Mouse (Mus musculus): ENCODE measurements around the gene Lcp2. TPM values are rescaled to one million over a fixed set of nuclear protein-coding genes. Genes with fewer than 3 reads are reported as not detected.

The Lcp2 gene
- polyA plus RNA-seq, 1 experiment from 2014 or later: 9.8 TPM

DNA sequence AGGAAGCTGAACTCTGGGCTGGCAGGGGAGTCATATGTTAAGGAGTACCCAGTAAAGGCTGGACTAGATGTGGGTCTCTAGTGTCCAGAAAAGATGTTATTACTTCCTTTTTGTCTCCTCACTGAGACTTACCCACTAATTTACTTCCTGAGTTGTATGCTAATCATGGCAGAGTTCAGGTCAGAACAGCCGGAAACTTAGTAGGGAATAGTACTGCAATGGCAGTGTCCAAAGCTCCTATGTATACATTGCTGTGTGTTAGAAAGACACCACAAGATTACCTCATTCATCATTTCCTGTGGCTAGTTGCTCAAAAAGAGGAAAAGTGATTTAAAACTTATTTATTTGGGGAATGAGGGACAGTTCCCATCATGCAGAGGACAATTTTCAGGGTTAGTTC, 21.6 kb upstream of the Lcp2 start:
- H3K27ac ChIP-seq (ENCODE audit: low read depth): no peak overlapping the region
- WGBS (ENCODE audit: insufficient replicate concordance): 71% methylated on average over 1 of the region's 1 CpGs
- no peak overlapping the region for H3K9ac ChIP-seq (replicated peaks)

DNA sequence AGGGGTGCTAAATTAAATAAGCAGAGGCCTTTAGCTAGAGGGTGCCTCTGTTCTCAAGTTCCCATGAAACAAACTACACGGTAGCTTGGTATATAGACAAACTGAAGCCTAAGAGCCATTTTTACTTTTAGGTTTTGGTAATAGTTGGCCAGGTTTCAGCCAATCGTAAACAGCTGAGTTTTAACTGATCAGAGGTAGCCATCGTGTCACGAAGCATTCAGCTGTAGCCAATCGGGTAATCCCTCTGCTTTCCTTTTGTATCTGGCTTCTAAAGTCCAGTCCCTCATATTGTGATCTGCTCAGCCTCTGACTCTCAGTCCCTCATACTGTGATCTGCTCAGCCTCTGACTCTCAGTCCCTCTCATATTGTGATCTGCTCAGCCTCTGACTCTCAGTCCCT, 17.1 kb upstream of the Lcp2 start:
- 79% methylated on average over 5 of the region's 5 CpGs for WGBS (ENCODE audit: insufficient replicate concordance)
- peaks cover 7% of the 10 kb centered on the region; the same call in 1 of the 2 replicates for H3K4me1 ChIP-seq (ENCODE audit: insufficient read depth)
- DNase-seq (no peak), ATAC-seq (no peak)
- no peak overlapping the region for H3K27ac ChIP-seq (ENCODE audit: low read depth)
- H3K9ac ChIP-seq (replicated peaks): no peak overlapping the region
- H3K27me3 ChIP-seq (ENCODE audit: insufficient read depth, low read length): no peaks in the 10 kb centered on the region
- H3K4me2 ChIP-seq (ENCODE audit: low read depth, low read length): no peak overlapping the region
- H3K36me3 ChIP-seq (replicated peaks; ENCODE audit: insufficient read depth, low read length): no peaks in the 10 kb centered on the region
- H3K4me3 ChIP-seq (ENCODE audit: low read depth, low read length): no peak overlapping the region
- no peak for TF ChIP-seq EP300 (IDR thresholded peaks at IDR 0.05; ENCODE audit: low read depth)
- TF ChIP-seq CTCF (IDR thresholded peaks at IDR 0.05; ENCODE audit: low read depth): no peak
- H3K9me3 ChIP-seq (ENCODE audit: low read length): no peaks in the 10 kb centered on the region

More for the DNA sequence above, 21.6 kb upstream of the Lcp2 start:
- H3K9me3 ChIP-seq (ENCODE audit: low read length): no peaks in the 10 kb centered on the region
- no peaks in the 10 kb centered on the region for H3K27me3 ChIP-seq (ENCODE audit: insufficient read depth, low read length)
- no peak for ATAC-seq
- no peak overlapping the region for H3K4me3 ChIP-seq (ENCODE audit: low read depth, low read length)
- H3K36me3 ChIP-seq (replicated peaks; ENCODE audit: insufficient read depth, low read length): no peaks in the 10 kb centered on the region
- DNase-seq: no peak
- H3K4me1 ChIP-seq (ENCODE audit: insufficient read depth): no peaks in the 10 kb centered on the region
- no peak for TF ChIP-seq CTCF (IDR thresholded peaks at IDR 0.05; ENCODE audit: low read depth)
- TF ChIP-seq EP300 (IDR thresholded peaks at IDR 0.05; ENCODE audit: low read depth): no peak
- H3K4me2 ChIP-seq (ENCODE audit: low read depth, low read length): no peak overlapping the region

DNA sequence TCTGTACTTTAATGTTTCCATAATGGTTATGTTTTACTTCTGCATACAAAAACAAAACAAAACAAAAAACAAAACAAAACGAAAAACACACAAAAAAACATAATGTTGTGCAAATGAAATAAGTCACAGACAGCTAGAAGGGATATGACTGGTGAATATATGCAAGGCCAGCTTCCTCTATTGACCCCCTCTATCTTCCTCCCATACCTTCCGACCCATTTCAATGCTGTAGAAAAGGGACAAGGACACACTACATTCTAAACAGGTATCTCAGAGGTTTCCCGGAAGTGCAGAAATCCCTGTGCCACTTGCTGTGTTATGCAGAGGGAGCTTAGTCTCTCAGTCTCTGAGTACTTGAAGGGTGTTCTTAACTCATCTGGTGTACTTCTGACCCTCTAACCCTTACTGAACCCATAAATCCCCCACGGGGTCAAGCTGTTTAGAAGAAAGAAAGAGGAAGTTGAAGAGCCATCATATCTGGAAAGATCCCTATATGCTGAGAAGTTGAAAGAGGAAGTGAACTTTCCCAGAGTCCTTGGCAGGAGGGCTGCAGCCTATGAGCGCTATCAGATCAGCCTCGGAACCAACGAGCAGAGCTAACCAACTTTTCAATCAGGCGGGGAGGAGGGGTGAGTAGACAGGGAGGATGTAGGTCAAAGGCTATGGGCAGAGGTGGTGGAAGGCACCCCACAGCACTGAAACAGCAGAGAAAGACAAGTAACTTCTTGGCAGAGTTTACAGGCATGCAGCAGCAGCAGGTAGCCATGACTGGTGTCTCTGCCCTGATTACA, 15.5 kb upstream of the Lcp2 start:
- 25% methylated on average over 8 of the region's 8 CpGs for WGBS (ENCODE audit: insufficient replicate concordance)
- Histone ChIP-seq H3K4me2 (ENCODE audit: low read depth, low read length) (peak overlapping the region; percentile 48; the same call in 1 of the 2 replicates), H3K4me1 (ENCODE audit: insufficient read depth) (peaks cover 7% of the 10 kb centered on the region; the same call in 1 of the 2 replicates), H3K27me3 (ENCODE audit: insufficient read depth, low read length) (no peaks in the 10 kb centered on the region), H3K27ac (ENCODE audit: low read depth) (0 out of 2 replicates have a peak overlapping the region, but pooled peaks have one; percentile 41), H3K36me3 (replicated peaks; ENCODE audit: insufficient read depth, low read length) (no peaks in the 10 kb centered on the region), H3K9me3 (ENCODE audit: low read length) (no peaks in the 10 kb centered on the region), H3K9ac (replicated peaks) (no peak overlapping the region), H3K4me3 (ENCODE audit: low read depth, low read length) (no peak overlapping the region)
- ATAC-seq: peak; percentile 85
- TF ChIP-seq EP300 (IDR thresholded peaks at IDR 0.05; ENCODE audit: low read depth) (no peak), CTCF (IDR thresholded peaks at IDR 0.05; ENCODE audit: low read depth) (no peak)
- DNase-seq: peak; percentile 44

- DNase-seq (no peak), ATAC-seq (peak; percentile 24; the same call in 1 of the 2 replicates)
- Histone ChIP-seq H3K27me3 (ENCODE audit: insufficient read depth, low read length) (no peaks in the 10 kb centered on the region), H3K36me3 (replicated peaks; ENCODE audit: insufficient read depth, low read length) (no peaks in the 10 kb centered on the region), H3K9ac (replicated peaks) (no peak overlapping the region), H3K27ac (ENCODE audit: low read depth) (peak overlapping the region; percentile 30; the same call in 1 of the 2 replicates), H3K9me3 (ENCODE audit: low read length) (no peaks in the 10 kb centered on the region), H3K4me1 (ENCODE audit: insufficient read depth) (peaks cover 7% of the 10 kb centered on the region; the same call in 1 of the 2 replicates), H3K4me2 (ENCODE audit: low read depth, low read length) (no peak overlapping the region), H3K4me3 (ENCODE audit: low read depth, low read length) (no peak overlapping the region)
- 56% methylated on average over 5 of the region's 5 CpGs for WGBS (ENCODE audit: insufficient replicate concordance)
- TF ChIP-seq EP300 (IDR thresholded peaks at IDR 0.05; ENCODE audit: low read depth): no peak
- no peak for TF ChIP-seq CTCF (IDR thresholded peaks at IDR 0.05; ENCODE audit: low read depth)
Measured at GRCm38 (mm10) chr11:34034008-34034505, 12.7 kb upstream of the Lcp2 start.

GRCm38 (mm10) chr11:34034794-34035193, 11.9 kb upstream of the Lcp2 start:
- Histone ChIP-seq H3K27ac (ENCODE audit: low read depth) (no peak overlapping the region), H3K4me2 (ENCODE audit: low read depth, low read length) (no peak overlapping the region), H3K9ac (replicated peaks) (no peak overlapping the region), H3K27me3 (ENCODE audit: insufficient read depth, low read length) (no peaks in the 10 kb centered on the region), H3K36me3 (replicated peaks; ENCODE audit: insufficient read depth, low read length) (no peaks in the 10 kb centered on the region), H3K4me3 (ENCODE audit: low read depth, low read length) (no peak overlapping the region), H3K4me1 (ENCODE audit: insufficient read depth) (peaks cover 7% of the 10 kb centered on the region; the same call in 1 of the 2 replicates), H3K9me3 (ENCODE audit: low read length) (no peaks in the 10 kb centered on the region)
- no peak for ATAC-seq
- DNase-seq: no peak
- 73% methylated on average over 2 of the region's 2 CpGs for WGBS (ENCODE audit: insufficient replicate concordance)
- TF ChIP-seq CTCF (IDR thresholded peaks at IDR 0.05; ENCODE audit: low read depth) (no peak), EP300 (IDR thresholded peaks at IDR 0.05; ENCODE audit: low read depth) (no peak)

DNA sequence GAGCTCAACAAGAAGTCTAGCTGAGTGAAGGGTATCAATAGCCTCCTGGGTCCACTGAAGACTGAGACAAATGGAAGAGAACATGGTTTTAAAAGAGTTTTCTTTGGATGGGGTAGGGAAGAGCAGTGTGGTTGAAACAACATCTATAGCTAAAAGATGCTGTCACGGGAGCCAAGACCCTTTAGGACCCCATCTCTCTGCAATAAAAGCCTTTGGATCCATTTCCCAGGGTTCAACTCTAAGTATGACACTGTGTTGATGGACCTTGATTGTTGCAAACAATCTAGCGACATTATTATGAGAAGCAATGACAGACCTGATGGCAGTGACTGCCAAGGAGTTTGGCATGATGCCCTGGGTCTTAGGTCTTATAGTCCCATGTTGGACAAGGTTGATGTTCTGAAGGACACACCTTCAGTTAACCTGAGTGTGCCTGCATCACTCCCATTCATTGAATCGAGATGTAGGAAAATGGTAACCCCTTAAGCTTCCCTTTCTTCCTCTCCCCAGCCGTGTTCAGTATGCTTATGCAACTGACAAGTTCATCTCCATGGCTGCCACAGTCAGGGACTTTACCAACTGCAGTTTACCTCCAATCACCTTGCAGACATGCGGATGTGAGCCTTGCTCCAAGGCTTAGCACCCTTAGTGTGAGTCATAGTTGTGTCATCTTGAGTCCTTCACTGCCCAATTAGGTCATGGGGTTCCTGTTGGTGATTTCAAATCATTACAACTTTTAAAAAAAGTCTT, 10.6 kb upstream of the Lcp2 start:
- H3K36me3 ChIP-seq (replicated peaks; ENCODE audit: insufficient read depth, low read length): no peaks in the 10 kb centered on the region
- no peak overlapping the region for H3K27ac ChIP-seq (ENCODE audit: low read depth)
- DNase-seq (no peak), ATAC-seq (no peak)
- no peaks in the 10 kb centered on the region for H3K27me3 ChIP-seq (ENCODE audit: insufficient read depth, low read length)
- no peaks in the 10 kb centered on the region for H3K9me3 ChIP-seq (ENCODE audit: low read length)
- H3K4me1 ChIP-seq (ENCODE audit: insufficient read depth): peaks cover 7% of the 10 kb centered on the region; the same call in 1 of the 2 replicates
- no peak overlapping the region for H3K9ac ChIP-seq (replicated peaks)
- TF ChIP-seq CTCF (IDR thresholded peaks at IDR 0.05; ENCODE audit: low read depth) (no peak), EP300 (IDR thresholded peaks at IDR 0.05; ENCODE audit: low read depth) (no peak)
- H3K4me2 ChIP-seq (ENCODE audit: low read depth, low read length): no peak overlapping the region
- no peak overlapping the region for H3K4me3 ChIP-seq (ENCODE audit: low read depth, low read length)
- 67% methylated on average over 5 of the region's 5 CpGs for WGBS (ENCODE audit: insufficient replicate concordance)

Measured in liver, postnatal 0 days (tissue).